Mouse (Mus musculus) ES-E14 (cell line): Measurements from ENCODE around the gene B3galt1. TPM values are rescaled to one million over a fixed set of nuclear protein-coding genes. Genes with fewer than 3 reads are reported as not detected.

Source experiments
- DNase-seq: peaks from one replicate; pipeline ENCODE4 v3.0.0-alpha.2; 2013; ENCODE audit warnings: low read depth, low spot score
- H3K27ac ChIP-seq: 2 replicates; pipeline ENCODE4 v1.5.1; 2012; ENCODE audit warnings: low read depth, mild to moderate bottlenecking, low read length, moderate library complexity, mixed read lengths; ENCODE audit not compliant: poor library complexity, insufficient read depth, severe bottlenecking
- H3K36me3 ChIP-seq: 2 replicates; pipeline ENCODE4 v1.6.1; 2012; ENCODE audit warnings: mild to moderate bottlenecking, low read length, moderate library complexity, mixed read lengths; ENCODE audit not compliant: control insufficient read depth, poor library complexity, insufficient read depth, severe bottlenecking
- H3K4me1 ChIP-seq, 2 experiments: fragments of 150-350 bp in 1 of 2; sonication (generic) in 1 of 2; 2 replicates each; pipeline ENCODE4 v1.6.1; 2012; ENCODE audit warnings: low read length in 2 of 2, mild to moderate bottlenecking in 1 of 2, mixed read lengths in 1 of 2; ENCODE audit not compliant: control insufficient read depth in 2 of 2, insufficient read depth in 2 of 2, poor library complexity in 1 of 2
- H3K4me3 ChIP-seq, 2 experiments: fragments of 150-350 bp in 1 of 2; sonication (generic) in 1 of 2; 2 replicates each; pipeline ENCODE4 v1.5.1; 2012; ENCODE audit warnings: low read length in 2 of 2, low read depth in 1 of 2, mild to moderate bottlenecking in 1 of 2, mixed read lengths in 1 of 2; ENCODE audit not compliant: insufficient read depth in 1 of 2, poor library complexity in 1 of 2, severe bottlenecking in 1 of 2
- H3K9ac ChIP-seq: 2 replicates; pipeline ENCODE4 v1.6.1; 2012; ENCODE audit warnings: low read depth, mild to moderate bottlenecking, low read length, mixed read lengths; ENCODE audit not compliant: poor library complexity, insufficient read depth, severe bottlenecking
- H3K9me3 ChIP-seq: fragments of 150-350 bp; sonication (generic); 2 replicates; pipeline ENCODE4 v1.6.1; 2012; ENCODE audit warnings: low read depth, mild to moderate bottlenecking, low read length; ENCODE audit not compliant: control insufficient read depth, insufficient read depth
- CHD2 ChIP-seq: IDR thresholded peaks from 2 replicates; pipeline ENCODE4 v1.6.1; 2014; ENCODE audit warnings: mild to moderate bottlenecking, low read depth, low read length, inconsistent platforms
- HCFC1 ChIP-seq: IDR thresholded peaks from 2 replicates; pipeline ENCODE4 v1.6.1; 2012; ENCODE audit warnings: low read length, inconsistent platforms, borderline replicate concordance; ENCODE audit not compliant: insufficient read depth
- MAFK ChIP-seq: IDR thresholded peaks from 2 replicates; pipeline ENCODE4 v1.6.1; 2014; ENCODE audit warnings: mild to moderate bottlenecking, low read depth, low read length, inconsistent platforms; ENCODE audit not compliant: insufficient read depth
- ZC3H11A ChIP-seq: IDR thresholded peaks from 2 replicates; pipeline ENCODE4 v1.6.1; 2012; ENCODE audit warnings: low read depth, mild to moderate bottlenecking, inconsistent platforms, low read length, borderline replicate concordance
- ZNF384 ChIP-seq: IDR thresholded peaks from 2 replicates; pipeline ENCODE4 v1.6.1; 2012; ENCODE audit warnings: low read depth, low read length, inconsistent platforms
- in situ Hi-C, 2 experiments: fragments of 600-800 bp; cut with MboI; formaldehyde crosslinking; loops; one replicate each; pipeline ENCODE4 v1.15.1; 2025; ENCODE audit warnings: low sequenced_read_pairs in 2 of 2, inconsistent platforms in 1 of 2; ENCODE audit not compliant: unreplicated experiment in 2 of 2
- total RNA-seq: library from RNA; depleted of rRNA; stranded (reverse); fragments of 300-350 nt; gene quantifications from 2 replicates; pipeline ENCODE4 v1.2.3, GENCODE M21; 2012

B3galt1 gene
- total RNA-seq, 1 experiment = 1.5 TPM

- Histone ChIP-seq H3K4me3 (no peak overlapping the region), H3K36me3 (no peaks in the 10 kb centered on the region), H3K27ac (no peak overlapping the region), H3K4me1 (no peaks in the 10 kb centered on the region), H3K9me3 (no peaks in the 10 kb centered on the region), H3K9ac (no peak overlapping the region)
- in situ Hi-C loops = no loop called here
- DNase-seq = no peak
- TF ChIP-seq MAFK = no peak
- no peak for TF ChIP-seq ZNF384
- no peak for TF ChIP-seq ZC3H11A
- no peak for TF ChIP-seq HCFC1
- TF ChIP-seq CHD2 = no peak
Measured at GRCm38 (mm10) chr2:67873368-67873767, 307.7 kb downstream of the B3galt1 start.

GRCm38 (mm10) chr2:67879836-67880235 is 314.2 kb downstream of the B3galt1 start:
- Histone ChIP-seq H3K36me3 (no peaks in the 10 kb centered on the region), H3K27ac (no peak overlapping the region), H3K4me1 (no peaks in the 10 kb centered on the region), H3K9me3 (no peaks in the 10 kb centered on the region), H3K9ac (no peak overlapping the region), H3K4me3 (no peak overlapping the region)
- in situ Hi-C loops = no loop called here
- no peak for TF ChIP-seq ZC3H11A
- no peak for TF ChIP-seq HCFC1
- no peak for TF ChIP-seq MAFK
- TF ChIP-seq ZNF384 = no peak
- no peak for DNase-seq

- no peak overlapping the region for H3K9ac ChIP-seq
- H3K36me3 ChIP-seq = no peaks in the 10 kb centered on the region
- no peak for TF ChIP-seq CHD2
- no peak for TF ChIP-seq ZNF384
- TF ChIP-seq ZC3H11A = no peak
- no peak overlapping the region for H3K27ac ChIP-seq
- H3K4me3 ChIP-seq = no peak overlapping the region
- no peaks in the 10 kb centered on the region for H3K9me3 ChIP-seq
- in situ Hi-C loops = no loop called here
- no peaks in the 10 kb centered on the region for H3K4me1 ChIP-seq
- DNase-seq = no peak
Measured at GRCm38 (mm10) chr2:67881713-67882281, 316.1 kb downstream of the B3galt1 start.

- DNase-seq = no peak
- TF ChIP-seq ZC3H11A (no peak), HCFC1 (no peak), ZNF384 (no peak), MAFK (no peak), CHD2 (no peak)
- in situ Hi-C loops = no loop called here
- Histone ChIP-seq H3K36me3 (no peaks in the 10 kb centered on the region), H3K9me3 (no peaks in the 10 kb centered on the region), H3K27ac (no peak overlapping the region), H3K9ac (no peak overlapping the region), H3K4me3 (no peak overlapping the region), H3K4me1 (no peaks in the 10 kb centered on the region)
Measured at GRCm38 (mm10) chr2:67897956-67898689, 332.5 kb downstream of the B3galt1 start.

- no peak for DNase-seq
- H3K4me1 ChIP-seq = no peaks in the 10 kb centered on the region
- in situ Hi-C loops = no loop called here
- TF ChIP-seq MAFK (no peak), HCFC1 (no peak), ZC3H11A (no peak), CHD2 (no peak), ZNF384 (no peak)
- H3K9ac ChIP-seq = no peak overlapping the region
- H3K36me3 ChIP-seq = no peaks in the 10 kb centered on the region
- H3K4me3 ChIP-seq = no peak overlapping the region
- no peak overlapping the region for H3K27ac ChIP-seq
- H3K9me3 ChIP-seq = no peaks in the 10 kb centered on the region
Measured at GRCm38 (mm10) chr2:67901574-67901973, 335.9 kb downstream of the B3galt1 start.
